Mouse (Mus musculus): ENCODE data around the gene Lysmd3. TPM values are rescaled to one million over a fixed set of nuclear protein-coding genes. Genes with fewer than 3 reads are reported as not detected.

The Lysmd3 gene
- polyA plus RNA-seq, 1 experiment = 4.3 TPM

DNA sequence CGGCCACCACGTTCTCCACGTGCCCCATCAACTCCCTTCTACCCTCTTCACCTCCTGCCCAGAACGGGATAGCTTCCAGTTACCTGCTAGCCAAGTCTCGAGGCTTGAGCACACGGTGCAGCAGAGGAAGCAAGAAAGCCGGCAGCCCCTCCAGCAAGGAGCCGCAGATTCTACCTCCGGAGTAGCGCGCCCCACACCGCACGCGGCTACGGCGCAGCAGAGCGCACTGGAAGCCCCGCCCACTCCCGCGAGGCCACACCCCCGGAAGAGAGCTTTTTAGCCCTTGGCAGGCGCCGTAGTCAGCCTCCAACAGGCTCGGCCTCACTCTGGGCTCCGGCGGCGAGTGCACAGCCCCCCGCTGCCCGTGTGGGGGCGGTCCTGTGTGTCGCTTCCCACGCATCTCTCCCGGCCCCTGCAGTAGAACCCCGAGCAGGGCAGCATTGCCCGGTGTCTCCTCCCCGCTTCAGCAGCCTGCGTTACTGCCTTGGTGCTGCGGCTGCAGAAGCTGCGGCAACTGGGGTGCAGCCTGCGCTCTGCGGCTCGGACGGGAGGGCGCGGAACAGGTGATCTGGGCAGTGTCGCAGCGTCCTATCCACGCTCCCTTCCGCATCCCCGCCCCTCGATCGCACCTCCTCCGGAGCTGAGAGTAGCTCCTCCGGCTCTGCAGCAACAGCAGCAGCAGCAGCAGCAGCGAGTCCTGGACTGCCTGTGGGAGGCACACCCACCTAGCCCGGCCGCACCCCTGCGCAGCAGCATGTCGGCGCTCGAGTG lies 53.5 kb downstream of the Lysmd3 start, which contains the start of the genes Polr3g and Mblac2:
Gene Polr3g (minus strand): TSS at position 239 of the 771 bp plus-strand sequence.
Gene Mblac2 (plus strand): TSS at position 567 of the 771 bp plus-strand sequence.
- no peak for TF ChIP-seq GATA1 (IDR thresholded peaks at IDR 0.05; ENCODE audit: low read length)

DNA sequence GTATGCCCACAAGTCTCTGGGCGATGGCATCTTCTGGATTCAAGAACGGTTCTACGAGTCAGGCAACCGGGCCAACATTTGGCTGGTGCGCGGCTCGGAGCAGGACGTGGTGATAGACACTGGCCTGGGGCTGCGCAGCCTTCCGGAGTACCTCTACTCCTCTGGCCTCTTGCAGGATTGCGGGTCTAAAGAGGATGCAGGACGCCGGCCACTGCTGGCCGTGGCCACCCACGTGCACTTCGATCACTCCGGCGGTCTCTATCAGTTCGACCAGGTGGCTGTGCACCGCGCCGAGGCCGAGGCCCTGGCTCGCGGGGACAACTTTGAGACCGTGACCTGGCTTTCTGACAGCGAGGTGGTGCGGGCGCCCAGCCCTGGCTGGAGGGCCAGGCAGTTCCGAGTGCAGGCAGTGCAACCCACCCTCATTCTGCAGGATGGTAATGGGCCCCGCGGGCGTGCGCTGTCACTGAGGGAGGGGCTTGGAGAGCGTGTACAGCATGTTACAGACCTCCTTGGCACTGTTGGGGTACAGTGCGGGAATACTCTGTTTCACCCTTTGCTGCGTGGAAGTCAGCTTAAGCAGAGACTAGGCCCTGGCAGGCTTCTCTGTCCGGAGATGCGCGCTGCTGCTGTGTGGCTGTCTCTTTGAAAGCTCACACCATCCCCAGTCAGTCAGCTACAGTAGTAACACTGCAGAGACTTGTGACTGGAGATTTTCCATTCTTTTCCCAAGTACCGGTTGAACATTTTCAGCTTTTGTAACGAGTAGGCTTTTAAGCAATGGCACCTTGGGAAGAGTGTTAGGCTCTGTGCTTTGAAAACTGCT lies 54.3 kb downstream of the Lysmd3 start:
- no peak for TF ChIP-seq GATA1 (IDR thresholded peaks at IDR 0.05; ENCODE audit: low read length)

DNA sequence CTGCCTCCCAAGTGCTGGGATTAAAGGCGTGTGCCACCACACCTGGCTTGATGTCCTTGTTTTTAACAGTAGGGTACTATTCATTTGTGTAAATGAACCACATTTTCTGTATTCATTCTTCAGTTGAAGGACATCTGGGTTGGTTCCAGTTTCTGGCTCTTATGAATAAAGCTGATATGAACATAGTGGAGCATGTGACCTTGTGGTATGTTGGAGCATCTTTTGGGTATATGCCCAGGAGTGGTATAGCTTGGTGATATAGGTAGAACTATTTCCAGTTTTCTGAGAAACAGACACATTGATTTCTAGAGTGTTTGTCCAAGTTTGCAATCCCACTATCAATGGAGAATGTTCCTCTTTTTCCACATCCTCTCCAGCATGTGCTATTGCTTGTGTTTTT lies 56.4 kb downstream of the Lysmd3 start:
- TF ChIP-seq GATA1 (IDR thresholded peaks at IDR 0.05; ENCODE audit: low read length) = no peak

Other genes starting within 250 kb of the Lysmd3 start
- not detected in 2 replicates for gene Adgrv1, start 24.5 kb upstream of the Lysmd3 start, polyA plus RNA-seq (2012)
- 0.83 and 1.6 TPM in 2 replicates for gene Polr3g, start 53.4 kb downstream of the Lysmd3 start, polyA plus RNA-seq (2012)
- gene Mblac2, start 53.7 kb downstream of the Lysmd3 start, polyA plus RNA-seq (2012) = 1.0 and 1.7 TPM in 2 replicates
- 4.5 and 6.5 TPM in 2 replicates for gene Cetn3, start 125.4 kb downstream of the Lysmd3 start, polyA plus RNA-seq (2012)